Mouse (Mus musculus) telencephalon, adult 2 months (tissue): ENCODE measurements around the gene Neu4.
"Not testable (repeated sequence)": the region's sequence is repeated elsewhere in the genome, so short reads cannot be mapped to it uniquely, and the experiment has no call there.

Source experiments
- DNase-seq: peaks from one replicate; pipeline ENCODE4 v3.0.0-alpha.2; 2011; ENCODE audit warnings: low read depth, low spot score

Neu4 gene

GRCm38 (mm10) chr1:94052373-94052772 lies 32.1 kb downstream of the Neu4 start, which contains the start of gene Pdcd1:
TSS of gene Pdcd1 (minus strand) at chr1:94052553.
- DNase-seq: no peak

DNA sequence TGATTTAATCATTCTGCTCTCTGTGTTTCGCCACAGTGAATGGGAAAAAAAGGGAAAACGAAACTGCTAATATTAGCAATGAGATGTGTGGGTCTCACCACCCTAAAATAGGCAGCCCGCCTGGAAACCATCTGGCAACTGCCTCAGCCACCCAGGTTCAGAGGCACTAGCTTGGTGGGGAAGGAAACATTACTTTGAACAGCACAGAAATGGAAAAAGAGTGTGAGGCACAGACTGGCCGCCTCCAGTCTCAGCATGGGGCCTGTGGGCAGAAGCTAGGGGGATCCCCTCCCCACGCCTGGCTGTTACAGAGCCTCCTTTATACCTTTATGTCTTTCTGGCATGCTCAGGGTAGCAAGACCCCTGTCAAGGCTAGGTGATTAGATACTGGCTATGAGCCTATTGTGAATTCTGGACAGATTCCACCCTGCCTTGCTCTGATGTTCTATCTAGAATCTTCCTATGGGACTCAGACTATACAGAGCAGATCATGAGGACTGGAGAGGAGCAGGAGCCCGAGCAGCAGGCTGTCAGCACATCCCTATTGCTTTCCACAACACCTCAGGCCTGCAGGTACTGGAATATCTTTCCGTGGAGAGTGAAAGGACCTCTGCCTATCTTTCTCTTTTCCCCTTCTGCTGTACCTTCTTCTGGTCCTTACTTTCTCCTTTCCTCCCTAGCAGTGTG lies 33.4 kb downstream of the Neu4 start:
- peak; percentile 93 for DNase-seq

DNA sequence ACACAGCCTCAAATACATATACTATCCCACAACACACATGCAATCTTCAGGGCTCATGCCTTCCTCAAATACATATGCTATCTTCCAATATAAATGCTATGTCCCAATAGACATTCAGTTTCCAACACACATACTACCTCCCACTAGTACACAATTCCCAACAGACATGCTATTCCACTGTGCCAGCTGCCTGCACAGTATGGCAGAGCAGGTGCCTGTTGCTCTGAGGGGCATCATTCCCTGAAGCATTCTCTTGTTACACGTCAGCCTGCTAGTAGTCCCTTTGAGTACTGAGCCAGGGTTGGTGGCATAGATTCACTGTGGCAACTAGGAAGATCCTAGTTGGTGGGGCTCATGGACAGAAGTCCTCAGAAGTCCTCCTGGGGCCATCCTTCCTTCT lies 34.2 kb downstream of the Neu4 start:
- DNase-seq: no peak

- no peak for DNase-seq
Observed at GRCm38 (mm10) chr1:94055966-94056365, 35.7 kb downstream of the Neu4 start.

DNA sequence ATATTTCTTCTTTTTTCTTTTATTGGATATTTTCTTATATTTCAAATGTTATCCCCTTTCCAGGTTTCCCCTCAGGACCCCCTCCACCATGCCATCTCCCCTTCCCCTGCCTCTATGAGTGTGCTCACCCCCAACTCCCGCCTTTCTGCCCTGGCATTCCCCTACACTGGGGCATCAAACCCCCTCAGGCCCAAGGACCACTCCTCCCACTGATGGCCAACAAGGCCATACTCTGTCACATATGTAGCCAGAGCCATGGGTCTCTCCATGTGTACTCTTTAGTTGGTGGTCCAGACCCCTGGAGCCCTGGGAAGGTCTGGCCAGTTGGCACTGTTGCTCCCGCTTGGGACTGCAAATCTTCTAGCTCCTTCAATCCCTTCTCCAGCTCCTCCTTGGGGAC lies 37.1 kb downstream of the Neu4 start:
- no peak for DNase-seq

- DNase-seq: not testable (repeated sequence)
Observed at GRCm38 (mm10) chr1:94058281-94058680, 38.0 kb downstream of the Neu4 start.

- DNase-seq: no peak
Observed at GRCm38 (mm10) chr1:94074756-94075155, 54.5 kb downstream of the Neu4 start.

DNA sequence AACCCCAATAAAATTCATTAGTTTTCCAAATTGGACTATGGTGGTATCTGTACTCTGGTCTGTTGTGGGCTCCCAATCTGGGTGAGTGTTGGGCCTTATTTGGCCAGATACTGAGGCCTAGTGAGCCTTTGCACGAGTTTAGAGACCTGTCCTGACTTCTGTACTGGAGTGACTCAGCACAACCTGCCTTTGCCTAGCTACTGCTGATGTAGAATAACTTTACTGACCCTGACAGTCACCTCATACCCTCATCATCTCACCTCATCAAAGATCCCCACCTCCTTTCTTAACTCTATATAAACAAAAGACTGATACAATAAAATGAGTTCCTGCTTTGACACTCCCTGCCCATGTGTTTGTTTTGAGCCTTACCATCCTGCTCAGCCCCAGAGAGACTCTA lies 56.5 kb downstream of the Neu4 start:
- no peak for DNase-seq
